Mouse (Mus musculus): ENCODE data around the gene Ucp2.
"Not testable (repeated sequence)": the region's sequence is repeated elsewhere in the genome, so short reads cannot be mapped to it uniquely, and the experiment has no call there.

The Ucp2 gene

DNA sequence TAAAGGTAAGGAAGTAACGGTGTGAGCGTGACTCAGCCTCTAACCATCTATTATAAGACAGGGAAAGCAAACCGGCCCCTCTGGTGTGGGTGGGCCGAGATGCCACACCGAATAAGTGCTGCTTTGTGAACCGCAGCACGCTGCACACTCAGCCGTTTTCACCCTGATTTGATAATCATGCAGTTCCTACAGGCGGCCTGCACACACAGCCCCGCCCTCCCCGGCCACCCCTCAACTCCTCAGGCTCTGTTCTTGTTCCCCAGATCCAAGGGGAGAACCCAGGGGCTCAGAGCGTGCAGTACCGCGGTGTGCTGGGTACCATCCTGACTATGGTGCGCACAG lies 13.3 kb upstream of the Ucp2 start:
- DNase-seq (ENCODE audit: low read depth, low spot score), result peak; percentile 36

DNA sequence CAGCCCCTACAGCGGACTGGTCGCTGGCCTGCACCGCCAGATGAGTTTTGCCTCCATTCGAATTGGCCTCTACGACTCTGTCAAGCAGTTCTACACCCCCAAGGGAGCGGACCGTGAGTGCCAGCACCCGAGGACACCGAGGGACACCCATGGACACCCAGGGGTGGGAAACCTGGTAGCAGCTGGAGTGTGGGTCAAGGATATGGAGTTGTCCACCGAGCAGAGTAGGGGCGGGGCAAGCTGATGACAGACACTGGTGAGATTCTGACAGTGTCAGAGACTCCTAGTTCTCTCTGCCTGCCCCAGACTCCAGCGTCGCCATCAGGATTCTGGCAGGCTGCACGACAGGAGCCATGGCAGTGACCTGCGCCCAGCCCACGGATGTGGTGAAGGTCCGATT lies 13.0 kb upstream of the Ucp2 start:
- DNase-seq (ENCODE audit: low read depth, low spot score), result no peak

DNA sequence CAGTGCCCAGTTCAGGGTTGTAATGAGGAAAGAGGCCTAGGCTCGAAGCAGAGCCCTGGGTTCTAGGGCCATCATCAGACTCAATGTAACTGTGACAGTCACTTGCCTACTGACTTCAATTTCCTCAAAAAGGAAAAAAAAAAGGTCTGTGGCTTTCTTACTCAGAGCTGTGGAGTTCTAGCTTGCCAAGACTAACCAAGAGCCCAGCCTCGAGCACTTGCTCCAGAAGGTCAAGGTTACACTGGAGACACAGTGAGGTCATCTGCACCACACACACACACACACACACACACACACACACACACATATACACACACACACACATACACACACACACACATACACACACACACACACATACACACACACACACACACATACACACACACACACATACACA lies 11.1 kb upstream of the Ucp2 start:
- not testable (repeated sequence) for DNase-seq (ENCODE audit: low read depth, low spot score)

DNA sequence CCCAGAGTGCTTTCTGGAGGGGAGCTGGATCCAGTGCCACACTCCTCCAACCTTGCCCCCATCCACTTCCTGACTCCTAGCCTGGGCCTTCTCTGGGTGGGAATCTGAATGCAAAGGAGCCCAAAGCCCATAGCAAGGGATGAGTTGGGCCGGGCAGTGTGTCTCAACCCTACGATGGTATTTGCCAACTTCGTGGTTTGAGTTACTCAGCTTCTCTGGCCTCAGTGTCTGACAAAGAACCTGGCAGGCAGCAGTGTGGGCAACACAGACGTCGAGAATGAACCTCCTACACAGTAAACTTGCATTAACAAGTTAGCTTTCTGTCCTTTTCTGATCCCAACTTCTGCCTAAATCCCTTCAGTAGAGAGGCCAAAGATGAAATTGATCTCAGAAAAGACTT lies 8.6 kb upstream of the Ucp2 start:
- no peak for DNase-seq (ENCODE audit: low read depth, low spot score)

GRCm38 (mm10) chr7:100487301-100487700 lies 5.8 kb upstream of the Ucp2 start:
- DNase-seq (ENCODE audit: low read depth, low spot score), result peak; percentile 40

- DNase-seq (ENCODE audit: low read depth, low spot score), result no peak
Measured at GRCm38 (mm10) chr7:100488474-100489048, 4.6 kb upstream of the Ucp2 start.

- no peak for DNase-seq (ENCODE audit: low read depth, low spot score)
Measured at GRCm38 (mm10) chr7:100492391-100493116, 583 bp upstream of the Ucp2 start.

DNA sequence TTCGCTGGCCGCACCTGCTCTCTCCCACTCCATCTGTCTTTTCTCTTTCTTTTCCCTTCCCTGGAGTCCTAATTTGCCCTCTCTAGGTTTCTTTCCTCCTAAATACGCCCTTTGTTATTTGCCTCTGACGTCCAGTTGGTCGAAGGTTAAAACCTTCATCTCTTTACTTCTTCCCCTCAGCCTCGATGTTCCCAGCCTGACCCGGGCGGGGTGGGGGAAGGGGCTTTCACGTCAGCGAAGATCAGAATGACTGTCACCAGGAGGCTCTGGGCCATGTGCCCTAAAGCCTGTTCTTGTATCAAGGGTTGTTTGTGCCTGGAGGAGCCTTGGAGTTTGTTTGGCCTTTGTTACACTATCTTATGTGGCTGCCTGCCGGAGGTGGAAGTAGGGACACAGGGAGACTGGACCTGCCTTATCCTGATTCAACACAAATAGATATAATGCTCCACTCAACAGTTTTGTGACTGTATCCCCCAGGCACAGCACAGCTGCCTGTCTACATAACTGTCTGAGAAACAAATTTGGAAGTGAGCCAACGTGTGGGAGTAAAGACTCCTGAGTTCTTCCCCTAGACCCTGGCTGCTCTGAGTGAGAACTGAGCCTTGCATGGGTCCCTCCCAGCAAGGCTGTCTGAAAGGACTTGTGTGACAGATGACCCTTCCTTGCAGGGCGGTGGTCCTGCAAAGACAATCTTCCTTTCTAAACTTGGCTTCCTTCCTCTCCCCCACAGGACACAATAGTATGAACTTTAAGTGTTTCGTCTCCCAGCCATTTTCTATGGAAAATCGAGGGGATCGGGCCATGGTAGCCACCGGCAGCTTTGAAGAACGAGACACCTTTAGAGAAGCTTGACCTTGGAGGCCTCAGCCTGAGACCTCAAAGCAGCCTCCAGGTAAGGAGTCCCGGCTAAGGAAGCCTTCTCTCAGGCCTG lies 612 bp downstream of the Ucp2 start:
- DNase-seq (ENCODE audit: low read depth, low spot score), result peak; percentile 60

DNA sequence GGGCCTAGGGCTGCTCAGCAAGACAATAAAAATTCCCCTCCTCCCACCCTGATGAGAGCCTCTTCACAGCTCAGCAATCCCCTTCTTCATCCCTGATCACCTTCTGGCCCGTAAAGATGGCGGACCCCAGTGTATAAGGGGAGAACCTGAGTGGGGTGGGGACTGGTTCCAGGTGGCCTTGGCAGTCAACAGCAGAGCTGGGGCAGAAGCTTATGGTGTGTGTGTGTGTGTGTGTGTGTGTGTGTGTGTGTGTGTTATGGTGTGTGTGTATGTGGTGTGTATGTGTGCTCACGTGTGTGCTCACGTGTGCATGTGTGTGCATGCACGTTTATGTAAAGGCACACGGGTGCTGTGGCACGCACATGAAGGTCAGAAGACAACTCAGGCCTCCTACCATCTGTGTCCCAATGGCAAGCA lies 1.3 kb downstream of the Ucp2 start:
- peak; percentile 53 for DNase-seq (ENCODE audit: low read depth, low spot score)

DNA sequence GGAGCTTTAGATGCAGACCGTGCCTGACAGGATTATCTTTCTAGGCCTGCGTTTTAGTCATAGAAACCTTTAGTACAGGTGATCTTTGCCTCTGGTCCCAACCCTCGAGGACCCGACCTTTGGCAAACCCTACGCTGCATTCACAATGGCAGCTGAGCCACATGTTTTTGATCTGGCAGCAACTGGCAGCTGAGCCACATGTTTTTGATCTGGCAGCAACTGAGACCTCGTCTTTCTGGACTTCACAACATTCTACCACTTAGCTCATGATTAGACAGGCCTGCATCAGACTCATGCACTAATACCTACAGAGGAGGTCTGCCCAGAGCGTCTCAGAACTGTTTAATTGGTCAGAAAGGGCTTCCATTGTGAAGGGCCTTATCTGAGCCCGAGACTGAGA lies 1.9 kb downstream of the Ucp2 start:
- DNase-seq (ENCODE audit: low read depth, low spot score), result no peak

- DNase-seq (ENCODE audit: low read depth, low spot score), result peak; percentile 95
Measured at GRCm38 (mm10) chr7:100495581-100496251, 2.6 kb downstream of the Ucp2 start.

DNA sequence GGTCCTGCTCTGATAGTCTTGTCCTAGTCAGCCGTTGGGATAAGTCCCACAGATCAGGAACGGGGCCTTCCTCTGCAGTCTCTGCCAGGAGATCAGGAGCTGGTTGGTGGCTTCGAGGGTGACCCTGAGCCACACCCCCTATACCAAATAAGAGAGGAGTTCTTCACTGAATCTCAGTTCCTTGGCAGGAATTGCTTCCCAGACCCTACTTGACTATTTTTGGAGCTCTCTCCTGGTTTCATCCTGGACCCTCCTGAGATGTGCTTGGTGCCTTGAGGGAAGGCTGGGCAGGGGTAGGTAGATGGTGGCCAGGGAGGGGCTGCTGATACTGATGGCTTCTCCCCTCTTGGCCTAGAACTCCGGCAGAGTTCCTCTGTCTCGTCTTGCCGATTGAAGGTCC lies 3.2 kb downstream of the Ucp2 start:
- DNase-seq (ENCODE audit: low read depth, low spot score), result no peak

DNA sequence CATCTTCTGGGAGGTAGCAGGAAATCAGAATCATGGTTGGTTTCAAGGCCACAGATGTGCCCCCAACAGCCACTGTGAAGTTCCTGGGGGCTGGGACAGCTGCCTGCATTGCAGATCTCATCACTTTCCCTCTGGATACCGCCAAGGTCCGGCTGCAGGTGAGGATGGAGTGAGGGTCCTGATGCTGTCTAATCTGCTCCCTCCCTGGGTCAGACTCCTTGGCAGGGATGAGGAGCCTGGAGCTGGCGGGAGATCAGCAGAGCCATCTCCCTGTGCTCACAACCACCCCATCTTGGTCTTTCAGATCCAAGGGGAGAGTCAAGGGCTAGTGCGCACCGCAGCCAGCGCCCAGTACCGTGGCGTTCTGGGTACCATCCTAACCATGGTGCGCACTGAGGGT lies 3.7 kb downstream of the Ucp2 start:
- no peak for DNase-seq (ENCODE audit: low read depth, low spot score)

GRCm38 (mm10) chr7:100497402-100497801 lies 4.3 kb downstream of the Ucp2 start:
- peak; percentile 48 for DNase-seq (ENCODE audit: low read depth, low spot score)

GRCm38 (mm10) chr7:100497982-100498381 lies 4.8 kb downstream of the Ucp2 start:
- DNase-seq (ENCODE audit: low read depth, low spot score), result no peak

- DNase-seq (ENCODE audit: low read depth, low spot score), result no peak
Measured at GRCm38 (mm10) chr7:100499465-100499864, 6.3 kb downstream of the Ucp2 start.

GRCm38 (mm10) chr7:100500276-100500977 lies 7.3 kb downstream of the Ucp2 start:
- peak; percentile 69 for DNase-seq (ENCODE audit: low read depth, low spot score)

DNA sequence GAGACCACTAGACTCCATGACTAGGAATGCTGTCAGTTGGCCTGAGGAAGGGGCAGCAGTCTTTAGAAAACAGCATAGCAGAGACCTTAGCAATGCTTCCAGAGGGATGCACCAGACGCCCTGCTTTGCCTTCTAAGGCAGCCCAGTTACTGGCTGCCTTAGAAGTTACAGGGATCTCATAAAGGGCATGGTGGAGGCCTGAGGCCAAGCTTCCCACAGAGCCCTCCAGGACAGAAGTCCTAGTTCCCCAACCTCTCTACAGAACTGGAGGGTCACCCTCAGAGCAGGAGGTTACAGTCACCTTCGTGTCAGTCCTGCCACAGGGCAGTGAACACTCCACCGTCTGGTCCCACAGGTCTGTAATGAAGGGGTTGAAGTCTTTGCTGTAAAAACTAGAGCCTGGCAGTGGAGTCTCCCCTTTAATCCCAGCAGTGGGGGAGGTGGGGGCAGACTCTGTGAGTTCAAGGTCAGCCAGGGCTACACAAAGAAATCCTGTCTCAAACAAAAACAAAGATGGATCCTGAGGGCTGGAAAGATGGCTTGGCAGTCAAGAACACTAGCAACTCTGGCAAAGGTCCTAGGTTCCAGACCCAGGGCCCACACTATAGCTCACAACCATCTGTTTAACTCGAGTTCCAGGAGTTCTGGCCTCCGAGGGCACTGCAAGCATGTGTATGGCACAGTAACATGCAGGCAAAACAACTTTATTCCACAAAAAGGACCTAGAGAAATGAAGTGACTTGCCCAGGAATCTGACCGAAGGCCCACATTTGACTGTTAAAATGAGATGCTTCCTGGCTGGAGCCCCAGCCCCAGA lies 8.1 kb downstream of the Ucp2 start:
- peak; percentile 44 for DNase-seq (ENCODE audit: low read depth, low spot score)

- peak; percentile 92 for DNase-seq (ENCODE audit: low read depth, low spot score)
Measured at GRCm38 (mm10) chr7:100501844-100502373, 8.8 kb downstream of the Ucp2 start.

DNA sequence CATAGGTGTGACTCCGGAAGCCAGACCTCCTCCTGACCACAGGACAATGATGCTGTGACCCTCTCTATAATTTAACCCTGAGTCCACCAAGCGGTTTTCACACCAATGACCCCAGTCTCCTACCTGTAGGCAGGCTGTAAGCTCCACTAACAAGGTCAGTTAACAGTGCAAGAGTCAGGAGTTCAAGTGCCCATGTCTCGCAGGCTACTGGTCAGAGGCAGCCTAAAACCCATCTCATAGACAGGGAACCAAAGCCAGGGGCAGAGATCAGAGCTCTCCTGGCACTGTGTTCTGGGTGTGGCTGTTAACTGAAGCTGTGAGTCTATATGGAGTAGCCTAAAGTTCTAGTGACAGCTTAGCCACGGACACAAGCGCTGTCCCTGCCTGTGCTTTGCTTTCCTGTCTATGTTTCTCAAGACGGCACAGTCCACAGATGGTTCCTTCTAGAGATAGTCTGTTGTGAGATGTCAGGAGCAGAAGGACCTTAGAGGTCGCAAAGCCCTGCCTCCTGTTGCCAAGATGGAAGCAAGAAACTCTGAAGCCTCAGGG lies 9.3 kb downstream of the Ucp2 start:
- no peak for DNase-seq (ENCODE audit: low read depth, low spot score)

All from ZHBTc4 (cell line).